Mouse (Mus musculus): Measurements from ENCODE around the gene Dennd5a. TPM values are rescaled to one million over a fixed set of nuclear protein-coding genes. Genes with fewer than 3 reads are reported as not detected.

Dennd5a gene
- 21.8 and 26.7 TPM in 2 replicates for polyA plus RNA-seq (2014; fragmentation: Nextera tagmentation; extraction: Ambion mirVana)

DNA sequence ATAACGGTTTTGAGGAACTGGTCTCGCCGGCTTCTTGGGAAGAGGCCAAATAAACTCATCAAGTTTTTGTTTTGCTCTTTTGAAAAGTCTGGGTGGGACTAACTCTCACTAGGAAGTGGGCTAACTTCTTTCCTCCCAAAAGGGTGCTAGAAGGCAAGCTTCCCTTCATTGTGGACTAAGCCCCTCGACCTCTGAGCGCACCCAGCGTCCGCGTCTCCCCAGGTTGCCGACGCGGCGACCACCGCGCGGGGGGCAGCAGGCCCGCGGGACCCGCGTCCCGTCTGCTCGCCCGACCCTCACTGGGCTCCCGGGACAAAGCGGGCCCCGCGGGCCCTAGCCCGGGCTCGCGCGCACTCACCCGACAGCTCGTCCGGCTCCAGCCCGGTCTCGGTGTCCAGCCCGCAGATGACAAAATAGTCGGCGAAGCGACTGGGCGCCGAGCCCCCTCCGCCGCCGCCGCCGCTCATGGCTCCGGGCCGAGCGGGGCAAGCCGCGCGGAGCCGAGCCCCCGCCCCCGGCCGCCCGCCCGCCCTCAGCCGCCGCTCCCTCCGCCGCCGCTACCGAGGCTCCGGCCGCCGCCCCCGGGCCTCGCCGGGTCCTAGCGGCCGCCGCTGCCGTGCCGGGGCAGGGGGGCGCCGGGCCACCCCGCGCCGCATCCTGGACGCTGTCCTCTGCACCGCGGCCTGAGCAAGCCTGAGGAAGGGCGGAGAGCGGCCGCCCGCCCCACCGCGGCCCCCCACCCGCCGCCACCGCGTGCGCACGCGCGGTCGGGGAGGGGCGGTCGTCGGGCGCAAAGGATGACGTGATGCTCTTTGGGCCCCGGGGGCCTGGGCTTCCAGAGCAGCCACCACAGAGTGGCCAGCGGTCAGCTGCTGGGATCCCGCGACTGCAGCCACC is at the start of gene Dennd5a:
TSS of gene Dennd5a (minus strand) at position 755 of the 897 bp plus-strand sequence.
- under 1% methylated on average over 92 of the region's 107 CpGs for WGBS
- H3K4me1 ChIP-seq (replicated peaks; ENCODE audit: control insufficient read depth, insufficient read depth, low read length) = peaks cover 16% of the 10 kb centered on the region
- no peaks in the 10 kb centered on the region for H3K9me3 ChIP-seq (ENCODE audit: control insufficient read depth, low read length)
- peak within 1 kb of the TSS; percentile 80 for H3K27ac ChIP-seq (ENCODE audit: low read depth, low read length)
- no peaks in the 10 kb centered on the region for H3K27me3 ChIP-seq (replicated peaks; ENCODE audit: control insufficient read depth, insufficient read depth, low read length)
- ATAC-seq (replicated peaks; ENCODE audit: low FRiP score) (peak; percentile 89), DNase-seq (ENCODE audit: low spot score) (peak; percentile 82)
- peak within 1 kb of the TSS; percentile 88 for H3K9ac ChIP-seq (ENCODE audit: low read depth, low read length)
- H3K36me3 ChIP-seq (ENCODE audit: control insufficient read depth, insufficient read depth, low read length) = no peaks in the 10 kb centered on the region
- H3K4me2 ChIP-seq = peak within 1 kb of the TSS; percentile 65
- H3K4me3 ChIP-seq (ENCODE audit: low read depth, low read length) = peak within 1 kb of the TSS; percentile 83

DNA sequence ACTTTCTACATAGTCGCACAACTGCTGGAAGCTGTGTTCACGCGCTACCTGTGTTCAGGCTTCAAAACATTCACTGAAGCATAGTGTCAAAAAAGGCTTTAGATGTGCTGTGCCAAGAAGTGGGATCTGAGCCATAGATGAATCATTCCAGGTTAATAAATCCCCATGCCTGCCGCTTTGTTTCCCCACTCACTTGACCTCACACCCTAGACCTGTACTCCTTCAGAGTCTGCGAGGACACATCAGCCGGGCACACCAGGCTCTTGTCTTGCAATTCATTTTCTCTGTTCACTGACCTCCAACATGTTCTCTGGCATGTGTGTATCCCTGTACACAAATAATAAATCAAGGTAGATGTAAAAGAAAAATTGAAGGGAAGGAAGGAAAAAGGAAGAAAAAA is 48.8 kb upstream of the Dennd5a start:
- Histone ChIP-seq H3K4me2 (no peak overlapping the region), H3K4me1 (replicated peaks; ENCODE audit: control insufficient read depth, insufficient read depth, low read length) (no peaks in the 10 kb centered on the region; the same call in 1 of the 2 replicates), H3K27ac (ENCODE audit: low read depth, low read length) (no peak overlapping the region), H3K4me3 (ENCODE audit: low read depth, low read length) (no peak overlapping the region), H3K27me3 (replicated peaks; ENCODE audit: control insufficient read depth, insufficient read depth, low read length) (no peaks in the 10 kb centered on the region), H3K9ac (ENCODE audit: low read depth, low read length) (no peak overlapping the region), H3K36me3 (ENCODE audit: control insufficient read depth, insufficient read depth, low read length) (no peaks in the 10 kb centered on the region), H3K9me3 (ENCODE audit: control insufficient read depth, low read length) (no peaks in the 10 kb centered on the region)
- 87% methylated on average over 6 of the region's 6 CpGs for WGBS
- no peak for DNase-seq (ENCODE audit: low spot score)
- ATAC-seq (replicated peaks; ENCODE audit: low FRiP score) = no peak

DNA sequence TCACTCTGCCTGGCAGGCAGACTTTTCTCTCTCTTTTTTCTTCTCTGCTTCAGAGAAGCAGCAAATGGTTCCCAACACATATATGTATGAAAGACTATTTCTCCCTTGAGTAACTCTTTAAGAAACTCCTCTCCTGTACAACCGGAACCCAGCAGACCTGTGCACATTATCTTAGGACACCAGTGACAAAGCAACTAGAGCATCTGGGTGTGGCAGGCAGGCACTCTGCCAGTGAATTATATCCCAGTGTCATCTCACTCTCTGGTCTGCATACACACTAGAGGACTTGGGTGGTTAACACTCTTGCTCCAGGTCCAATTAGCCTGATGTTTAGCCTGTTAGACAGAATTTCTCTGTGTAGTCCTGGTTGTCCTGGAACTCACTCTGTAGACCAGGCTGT is 48.2 kb upstream of the Dennd5a start:
- no peak overlapping the region for H3K9ac ChIP-seq (ENCODE audit: low read depth, low read length)
- no peak overlapping the region for H3K27ac ChIP-seq (ENCODE audit: low read depth, low read length)
- H3K36me3 ChIP-seq (ENCODE audit: control insufficient read depth, insufficient read depth, low read length) = no peaks in the 10 kb centered on the region
- no peaks in the 10 kb centered on the region for H3K27me3 ChIP-seq (replicated peaks; ENCODE audit: control insufficient read depth, insufficient read depth, low read length)
- no peaks in the 10 kb centered on the region for H3K9me3 ChIP-seq (ENCODE audit: control insufficient read depth, low read length)
- no peak overlapping the region for H3K4me2 ChIP-seq
- no peaks in the 10 kb centered on the region; the same call in 1 of the 2 replicates for H3K4me1 ChIP-seq (replicated peaks; ENCODE audit: control insufficient read depth, insufficient read depth, low read length)
- WGBS = 51% methylated on average over 1 of the region's 1 CpGs
- no peak overlapping the region for H3K4me3 ChIP-seq (ENCODE audit: low read depth, low read length)
- DNase-seq (ENCODE audit: low spot score) (no peak), ATAC-seq (replicated peaks; ENCODE audit: low FRiP score) (no peak)

DNA sequence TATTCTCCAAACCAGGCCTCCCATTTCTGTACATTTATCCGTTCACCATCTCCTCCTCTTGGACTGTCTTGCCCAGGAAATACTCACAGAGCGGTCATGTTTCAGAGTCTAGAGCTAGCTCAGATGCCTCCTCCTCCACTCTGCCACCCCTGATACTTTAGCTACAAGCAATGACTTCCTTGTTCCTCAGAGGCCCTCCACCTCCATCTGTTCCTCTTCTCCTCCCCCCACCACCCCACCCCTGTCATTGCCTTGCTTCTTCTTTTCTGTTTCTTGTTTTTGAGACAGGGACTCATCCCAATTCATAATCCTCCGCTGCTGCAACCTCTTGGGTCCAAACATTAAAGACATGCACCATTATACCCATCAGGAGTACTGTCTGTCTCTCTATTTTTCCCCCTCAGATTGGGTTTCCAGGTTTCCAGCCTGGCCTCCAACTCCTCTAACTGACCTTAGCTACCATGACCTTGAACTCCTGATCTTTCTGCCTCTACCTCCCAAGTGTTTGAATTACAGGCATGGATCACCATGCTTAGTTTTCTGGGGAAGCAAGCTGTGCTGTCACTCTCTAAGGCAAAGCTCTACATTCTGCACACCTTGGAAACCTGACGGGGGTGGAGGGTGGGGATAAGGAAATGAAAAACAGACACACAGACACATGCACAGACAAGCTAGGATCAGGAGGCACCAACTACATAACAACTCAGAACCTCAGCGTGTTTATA is 46.4 kb upstream of the Dennd5a start:
- DNase-seq (ENCODE audit: low spot score) (no peak), ATAC-seq (replicated peaks; ENCODE audit: low FRiP score) (no peak)
- H3K4me3 ChIP-seq (ENCODE audit: low read depth, low read length) = no peak overlapping the region
- H3K4me2 ChIP-seq = no peak overlapping the region
- H3K9ac ChIP-seq (ENCODE audit: low read depth, low read length) = no peak overlapping the region
- H3K4me1 ChIP-seq (replicated peaks; ENCODE audit: control insufficient read depth, insufficient read depth, low read length) = no peaks in the 10 kb centered on the region; the same call in 1 of the 2 replicates
- 0 out of 2 replicates have a peak, but pooled peaks cover 2% of the 10 kb centered on the region for H3K27me3 ChIP-seq (replicated peaks; ENCODE audit: control insufficient read depth, insufficient read depth, low read length)
- no peaks in the 10 kb centered on the region for H3K36me3 ChIP-seq (ENCODE audit: control insufficient read depth, insufficient read depth, low read length)
- no peaks in the 10 kb centered on the region for H3K9me3 ChIP-seq (ENCODE audit: control insufficient read depth, low read length)
- 59% methylated on average over 5 of the region's 5 CpGs for WGBS
- H3K27ac ChIP-seq (ENCODE audit: low read depth, low read length) = no peak overlapping the region

DNA sequence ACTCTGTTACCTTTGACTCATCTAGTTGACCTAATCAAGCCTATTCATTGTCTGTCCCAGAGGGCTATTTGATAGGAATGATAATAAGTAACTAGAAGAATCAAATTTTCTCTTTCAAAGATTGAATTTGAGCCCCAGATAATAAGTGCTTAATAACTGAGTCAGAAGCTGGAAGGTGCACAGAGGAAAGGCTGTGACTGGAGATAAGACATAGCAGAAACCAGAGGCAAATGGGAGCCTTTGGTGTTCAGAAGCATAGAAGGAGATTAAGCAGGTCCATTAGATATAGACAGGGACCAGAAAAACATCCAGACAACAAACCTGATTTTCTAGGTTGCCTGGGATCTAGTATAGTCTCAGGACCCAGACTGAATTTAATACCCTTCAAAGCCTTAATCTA is 45.7 kb upstream of the Dennd5a start:
- Histone ChIP-seq H3K4me3 (ENCODE audit: low read depth, low read length) (no peak overlapping the region), H3K4me2 (no peak overlapping the region), H3K9me3 (ENCODE audit: control insufficient read depth, low read length) (no peaks in the 10 kb centered on the region), H3K36me3 (ENCODE audit: control insufficient read depth, insufficient read depth, low read length) (no peaks in the 10 kb centered on the region), H3K27ac (ENCODE audit: low read depth, low read length) (no peak overlapping the region), H3K4me1 (replicated peaks; ENCODE audit: control insufficient read depth, insufficient read depth, low read length) (no peaks in the 10 kb centered on the region; the same call in 1 of the 2 replicates), H3K9ac (ENCODE audit: low read depth, low read length) (no peak overlapping the region), H3K27me3 (replicated peaks; ENCODE audit: control insufficient read depth, insufficient read depth, low read length) (0 out of 2 replicates have a peak, but pooled peaks cover 2% of the 10 kb centered on the region)
- no peak for ATAC-seq (replicated peaks; ENCODE audit: low FRiP score)
- DNase-seq (ENCODE audit: low spot score) = no peak

DNA sequence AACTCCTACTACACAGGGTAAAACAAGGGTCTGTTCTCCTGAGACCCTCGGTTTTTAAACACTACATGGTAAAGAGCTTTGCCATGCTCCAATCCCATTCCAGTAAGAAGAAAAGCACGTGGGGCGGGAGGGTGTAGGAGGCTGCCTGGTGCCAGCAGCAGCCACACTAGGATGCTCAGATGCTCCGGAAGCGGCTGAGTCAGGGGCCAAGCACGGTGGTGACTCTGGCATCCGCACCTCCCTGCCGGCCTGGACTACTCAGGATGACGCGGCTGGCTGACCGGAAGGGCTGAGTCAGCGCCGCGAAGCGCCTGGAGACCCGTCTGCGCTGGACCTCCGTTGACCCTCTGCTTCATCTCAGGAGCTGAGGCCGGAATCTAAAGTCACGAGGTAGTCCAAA is 42.7 kb upstream of the Dennd5a start:
- H3K4me1 ChIP-seq (replicated peaks; ENCODE audit: control insufficient read depth, insufficient read depth, low read length) = no peaks in the 10 kb centered on the region; the same call in 1 of the 2 replicates
- no peak overlapping the region for H3K27ac ChIP-seq (ENCODE audit: low read depth, low read length)
- DNase-seq (ENCODE audit: low spot score) (peak; percentile 39), ATAC-seq (replicated peaks; ENCODE audit: low FRiP score) (peak; percentile 56)
- no peaks in the 10 kb centered on the region for H3K36me3 ChIP-seq (ENCODE audit: control insufficient read depth, insufficient read depth, low read length)
- H3K4me3 ChIP-seq (ENCODE audit: low read depth, low read length) = no peak overlapping the region; the same call in 1 of the 2 replicates
- WGBS = 13% methylated on average over 20 of the region's 20 CpGs
- 0 out of 2 replicates have a peak overlapping the region, but pooled peaks have one; percentile 16 for H3K9ac ChIP-seq (ENCODE audit: low read depth, low read length)
- 0 out of 2 replicates have a peak, but pooled peaks cover 2% of the 10 kb centered on the region for H3K27me3 ChIP-seq (replicated peaks; ENCODE audit: control insufficient read depth, insufficient read depth, low read length)
- H3K9me3 ChIP-seq (ENCODE audit: control insufficient read depth, low read length) = no peaks in the 10 kb centered on the region
- H3K4me2 ChIP-seq = peak overlapping the region; percentile 46

DNA sequence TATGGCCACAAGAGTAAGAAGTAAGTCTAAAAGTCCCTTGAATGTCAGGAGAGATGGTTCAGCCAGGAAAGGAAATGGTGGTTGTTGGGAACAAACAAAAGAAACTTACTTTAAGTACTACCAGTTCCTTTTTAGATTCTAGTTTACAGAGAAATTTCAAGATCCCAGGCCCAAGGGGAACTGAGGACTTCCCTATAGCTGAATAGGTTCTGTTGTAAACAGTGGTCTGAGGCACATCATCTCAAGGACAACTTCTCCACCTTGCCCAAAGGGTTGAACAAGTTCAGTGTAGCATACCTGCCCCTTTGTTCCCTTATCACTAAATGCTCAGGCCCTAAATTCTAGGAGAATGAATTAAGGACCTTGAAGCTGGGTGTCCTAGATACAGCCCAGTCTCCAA is 41.8 kb upstream of the Dennd5a start:
- Histone ChIP-seq H3K4me3 (ENCODE audit: low read depth, low read length) (no peak overlapping the region), H3K27me3 (replicated peaks; ENCODE audit: control insufficient read depth, insufficient read depth, low read length) (0 out of 2 replicates have a peak, but pooled peaks cover 2% of the 10 kb centered on the region), H3K4me2 (no peak overlapping the region), H3K36me3 (ENCODE audit: control insufficient read depth, insufficient read depth, low read length) (no peaks in the 10 kb centered on the region), H3K4me1 (replicated peaks; ENCODE audit: control insufficient read depth, insufficient read depth, low read length) (no peaks in the 10 kb centered on the region; the same call in 1 of the 2 replicates), H3K9me3 (ENCODE audit: control insufficient read depth, low read length) (no peaks in the 10 kb centered on the region), H3K9ac (ENCODE audit: low read depth, low read length) (no peak overlapping the region), H3K27ac (ENCODE audit: low read depth, low read length) (no peak overlapping the region)
- ATAC-seq (replicated peaks; ENCODE audit: low FRiP score) (no peak), DNase-seq (ENCODE audit: low spot score) (no peak)

DNA sequence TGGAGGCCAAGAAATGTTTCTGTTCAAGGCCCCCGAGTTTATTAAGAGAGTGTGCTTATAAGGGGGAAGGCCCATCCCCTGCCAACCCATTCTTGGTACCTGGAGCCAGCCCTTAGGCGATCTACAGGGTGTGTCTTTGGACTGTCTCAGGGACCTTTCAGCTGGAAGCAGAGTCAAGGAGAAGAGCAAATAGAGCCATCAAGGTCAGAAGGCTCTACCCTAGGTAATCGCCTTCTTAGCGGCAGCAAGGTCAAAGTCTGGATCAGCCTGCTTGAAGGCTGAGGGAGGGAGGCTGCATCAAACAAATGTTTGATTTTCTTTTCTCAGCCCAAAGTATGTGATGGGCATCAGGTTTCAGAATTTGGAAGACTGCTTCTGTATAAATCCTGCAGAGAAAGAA is 38.1 kb upstream of the Dennd5a start:
- no peak overlapping the region for H3K9ac ChIP-seq (ENCODE audit: low read depth, low read length)
- WGBS = 85% methylated on average over 4 of the region's 4 CpGs
- H3K4me2 ChIP-seq = no peak overlapping the region

More for the DNA sequence above, 38.1 kb upstream of the Dennd5a start:
- Histone ChIP-seq H3K4me1 (replicated peaks; ENCODE audit: control insufficient read depth, insufficient read depth, low read length) (no peaks in the 10 kb centered on the region), H3K4me3 (ENCODE audit: low read depth, low read length) (no peak overlapping the region), H3K9me3 (ENCODE audit: control insufficient read depth, low read length) (no peaks in the 10 kb centered on the region), H3K27me3 (replicated peaks; ENCODE audit: control insufficient read depth, insufficient read depth, low read length) (0 out of 2 replicates have a peak, but pooled peaks cover 2% of the 10 kb centered on the region), H3K36me3 (ENCODE audit: control insufficient read depth, insufficient read depth, low read length) (no peaks in the 10 kb centered on the region), H3K27ac (ENCODE audit: low read depth, low read length) (no peak overlapping the region)
- DNase-seq (ENCODE audit: low spot score) (no peak), ATAC-seq (replicated peaks; ENCODE audit: low FRiP score) (no peak)
